Mouse (Mus musculus) urinary bladder, postnatal 36 days (tissue): ENCODE data around the gene Hspb6.

Source experiments
- DNase-seq, 2 experiments: peaks; one replicate each; pipeline ENCODE4 v3.0.0; 2022; ENCODE audit warnings: low spot score in 2 of 2, mixed read lengths in 1 of 2

The Hspb6 gene

GRCm38 (mm10) chr7:30586455-30587020 is 34.6 kb downstream of the Hspb6 start:
- no peak for DNase-seq

- peak; percentile 36 to 38 for DNase-seq
Observed at GRCm38 (mm10) chr7:30587842-30588667, 36.1 kb downstream of the Hspb6 start.

GRCm38 (mm10) chr7:30588676-30589434 is 36.9 kb downstream of the Hspb6 start, which contains the start of gene Kmt2b:
TSS of gene Kmt2b (minus strand) at chr7:30588726.
- peak; percentile 95 to 98 for DNase-seq

- DNase-seq: peak; percentile 82 to 83
Observed at GRCm38 (mm10) chr7:30589435-30590301, 37.7 kb downstream of the Hspb6 start.

GRCm38 (mm10) chr7:30590927-30591604 is 39.1 kb downstream of the Hspb6 start:
- DNase-seq: no peak

GRCm38 (mm10) chr7:30591605-30591951 is 39.6 kb downstream of the Hspb6 start:
- DNase-seq: no peak

GRCm38 (mm10) chr7:30592772-30593423 is 40.9 kb downstream of the Hspb6 start:
- no peak for DNase-seq

- no peak for DNase-seq
Observed at GRCm38 (mm10) chr7:30593579-30594509, 41.9 kb downstream of the Hspb6 start.

- DNase-seq: no peak
Observed at GRCm38 (mm10) chr7:30594510-30595024, 42.6 kb downstream of the Hspb6 start.

GRCm38 (mm10) chr7:30596093-30596492 is 44.1 kb downstream of the Hspb6 start:
- DNase-seq: no peak

- no peak for DNase-seq
Observed at GRCm38 (mm10) chr7:30596811-30597210, 44.8 kb downstream of the Hspb6 start.

GRCm38 (mm10) chr7:30598786-30599185 is 46.8 kb downstream of the Hspb6 start, which contains the start of gene Zbtb32:
TSS of gene Zbtb32 (minus strand) at chr7:30598909.
- no peak for DNase-seq

GRCm38 (mm10) chr7:30599933-30600353 is 48.0 kb downstream of the Hspb6 start:
- DNase-seq: peak; percentile 79 to 92

GRCm38 (mm10) chr7:30600651-30601050 is 48.7 kb downstream of the Hspb6 start:
- peak; percentile 67 to 82 for DNase-seq

GRCm38 (mm10) chr7:30602583-30602982 is 50.6 kb downstream of the Hspb6 start:
- peak; percentile 67 to 72 for DNase-seq

- no peak for DNase-seq
Observed at GRCm38 (mm10) chr7:30604424-30604823, 52.4 kb downstream of the Hspb6 start.

GRCm38 (mm10) chr7:30604944-30605343 is 53.0 kb downstream of the Hspb6 start:
- DNase-seq: no peak
